Mouse (Mus musculus): Measurements from ENCODE around the gene Usp2.

DNA sequence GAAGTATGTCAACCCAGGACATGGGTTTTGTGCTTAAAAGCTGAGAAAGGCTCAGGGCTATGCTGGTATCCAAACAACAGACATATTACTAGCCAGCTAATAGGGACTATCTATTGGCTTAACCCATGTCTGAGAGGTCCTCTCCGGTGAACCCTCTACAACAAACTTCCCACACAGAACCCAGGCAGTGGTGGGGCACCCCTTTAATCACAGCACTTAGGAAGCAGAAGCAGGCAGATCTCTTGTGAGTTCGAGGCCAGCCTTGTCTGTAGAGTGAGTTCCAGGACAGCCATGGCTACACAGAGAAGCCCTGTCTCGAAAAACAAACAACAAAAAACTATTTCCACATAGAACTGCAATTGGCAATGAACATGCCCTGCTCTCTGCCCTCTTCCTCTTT, 59.9 kb downstream of the Usp2 start:
- no peak for TF ChIP-seq TAL1 (IDR thresholded peaks at IDR 0.05; ENCODE audit: low read length)
- no peak for TF ChIP-seq GATA1 (IDR thresholded peaks at IDR 0.05; ENCODE audit: low read length)

All from erythroblast, embryonic 14.5 days (primary cell).